Mouse (Mus musculus) MEL (cell line): ENCODE results near the gene Pcp4. TPM values are rescaled to one million over a fixed set of nuclear protein-coding genes. Genes with fewer than 3 reads are reported as not detected.

Source experiments
- DNase-seq: peaks from one replicate; pipeline ENCODE4 v3.0.0; 2011; ENCODE audit warnings: low read depth, low spot score
- H3K27ac ChIP-seq: 2 replicates; pipeline ENCODE4 v1.5.1; 2012; ENCODE audit warnings: low read depth, mild to moderate bottlenecking, control low read depth, low read length, moderate library complexity; ENCODE audit not compliant: control insufficient read depth
- H3K27me3 ChIP-seq, 2 experiments: fragments of 150-350 bp in 1 of 2; sonication (generic) in 1 of 2; 2 replicates each; pipeline ENCODE4 v1.6.1; 2012; ENCODE audit warnings: low read length in 2 of 2, mild to moderate bottlenecking in 2 of 2, improper control_type of control experiment in 1 of 2, moderate library complexity in 1 of 2; ENCODE audit not compliant: insufficient read depth in 2 of 2, control insufficient read depth in 1 of 2
- H3K36me3 ChIP-seq, 2 experiments: 2 replicates each; pipeline ENCODE4 v1.6.1; 2012 to 2014; ENCODE audit warnings: low read length in 2 of 2, improper control_type of control experiment in 1 of 2, inconsistent platforms in 1 of 2, mild to moderate bottlenecking in 1 of 2; ENCODE audit not compliant: insufficient read depth in 2 of 2, control insufficient read depth in 1 of 2
- H3K4me1 ChIP-seq, 2 experiments: fragments of 150-350 bp in 1 of 2; sonication (generic) in 1 of 2; 2 replicates each; pipeline ENCODE4 v1.6.1; 2012; ENCODE audit warnings: low read length in 2 of 2, improper control_type of control experiment in 1 of 2, mild to moderate bottlenecking in 1 of 2; ENCODE audit not compliant: insufficient read depth in 2 of 2, control insufficient read depth in 1 of 2
- H3K4me3 ChIP-seq, 2 experiments: fragments of 150-350 bp in 1 of 2; sonication (generic) in 1 of 2; 2 replicates each; pipeline ENCODE4 v1.5.1; 2012; ENCODE audit warnings: low read depth in 2 of 2, low read length in 2 of 2, mild to moderate bottlenecking in 2 of 2, moderate library complexity in 2 of 2, control low read depth in 1 of 2, improper control_type of control experiment in 1 of 2; ENCODE audit not compliant: control insufficient read depth in 1 of 2, insufficient read depth in 1 of 2
- H3K79me2 ChIP-seq: 2 replicates; pipeline ENCODE4 v1.6.1; 2012; ENCODE audit warnings: mild to moderate bottlenecking, low read length, moderate library complexity; ENCODE audit not compliant: control insufficient read depth, poor library complexity, insufficient read depth
- H3K9ac ChIP-seq: 2 replicates; pipeline ENCODE4 v1.6.1; 2012; ENCODE audit warnings: low read depth, mild to moderate bottlenecking, control low read depth, low read length, moderate library complexity; ENCODE audit not compliant: control insufficient read depth, poor library complexity, severe bottlenecking
- H3K9me3 ChIP-seq: fragments of 150-350 bp; sonication (generic); replicated peaks from 2 replicates; pipeline ENCODE4 v1.6.1; 2012; ENCODE audit warnings: mild to moderate bottlenecking, low read length, improper control_type of control experiment, moderate library complexity; ENCODE audit not compliant: insufficient read depth
- CHD1 ChIP-seq: IDR thresholded peaks from 2 replicates; pipeline ENCODE4 v1.6.1; 2012; ENCODE audit warnings: low read depth, mild to moderate bottlenecking, inconsistent platforms, low read length, improper control_type of control experiment
- CHD2 ChIP-seq: IDR thresholded peaks from 2 replicates; pipeline ENCODE4 v1.6.1; 2011; ENCODE audit warnings: low read length, improper control_type of control experiment
- E2F4 ChIP-seq: IDR thresholded peaks from 2 replicates; pipeline ENCODE4 v1.6.1; 2011; ENCODE audit warnings: low read depth, low read length, improper control_type of control experiment, borderline replicate concordance
- ELF1 ChIP-seq: IDR thresholded peaks from 2 replicates; pipeline ENCODE4 v1.6.1; 2014; ENCODE audit warnings: low read depth, mild to moderate bottlenecking, inconsistent platforms, low read length, improper control_type of control experiment, moderate library complexity
- HCFC1 ChIP-seq: IDR thresholded peaks from 2 replicates; pipeline ENCODE4 v1.6.1; 2012; ENCODE audit warnings: low read depth, mild to moderate bottlenecking, inconsistent platforms, low read length, improper control_type of control experiment, moderate library complexity
- JUND ChIP-seq: IDR thresholded peaks from 2 replicates; pipeline ENCODE4 v1.6.1; 2011; ENCODE audit warnings: low read depth, mild to moderate bottlenecking, improper control_type of control experiment, low read length
- KAT2A ChIP-seq: conservative IDR thresholded peaks from 2 replicates; pipeline ENCODE4 v1.6.1; 2012; ENCODE audit warnings: low read depth, low read length, improper control_type of control experiment, inconsistent platforms
- MYB ChIP-seq: IDR thresholded peaks from 2 replicates; pipeline ENCODE4 v1.6.1; 2011; ENCODE audit warnings: mild to moderate bottlenecking, low read depth, low read length, improper control_type of control experiment
- MYC ChIP-seq: IDR thresholded peaks from 2 replicates; pipeline ENCODE4 v1.6.1; 2011; ENCODE audit warnings: low read depth, mild to moderate bottlenecking, low read length, improper control_type of control experiment, moderate library complexity
- NELFE ChIP-seq: IDR thresholded peaks from 2 replicates; pipeline ENCODE4 v1.6.1; 2011; ENCODE audit warnings: low read depth, low read length, improper control_type of control experiment
- NRF1 ChIP-seq: IDR thresholded peaks from 2 replicates; pipeline ENCODE4 v1.6.1; 2014; ENCODE audit warnings: low read depth, mild to moderate bottlenecking, inconsistent platforms, low read length, improper control_type of control experiment, moderate library complexity; ENCODE audit not compliant: poor library complexity, insufficient read depth, severe bottlenecking
- POLR2A ChIP-seq, 2 experiments: IDR thresholded peaks; 2 replicates each; pipeline ENCODE4 v1.6.1; 2011 to 2012; ENCODE audit warnings: low read length in 2 of 2, mild to moderate bottlenecking in 2 of 2, control low read depth in 1 of 2, improper control_type of control experiment in 1 of 2, low read depth in 1 of 2, moderate library complexity in 1 of 2; ENCODE audit not compliant: control insufficient read depth in 1 of 2, insufficient read depth in 1 of 2, poor library complexity in 1 of 2
- POLR2AphosphoS2 ChIP-seq: IDR thresholded peaks from 2 replicates; pipeline ENCODE4 v1.6.1; 2011; ENCODE audit warnings: low read length, improper control_type of control experiment
- POLR2AphosphoS5 ChIP-seq: IDR thresholded peaks from 2 replicates; pipeline ENCODE4 v1.6.1; 2012; ENCODE audit warnings: low read depth, borderline replicate concordance, mild to moderate bottlenecking, inconsistent platforms, low read length, moderate library complexity, mixed read lengths
- SIN3A ChIP-seq: IDR thresholded peaks from 2 replicates; pipeline ENCODE4 v1.6.1; 2012; ENCODE audit warnings: low read length, improper control_type of control experiment, inconsistent platforms
- TCF12 ChIP-seq: IDR thresholded peaks from 2 replicates; pipeline ENCODE4 v1.6.1; 2014; ENCODE audit warnings: low read depth, mild to moderate bottlenecking, inconsistent platforms, low read length, improper control_type of control experiment, moderate library complexity
- UBTF ChIP-seq: IDR thresholded peaks from 2 replicates; pipeline ENCODE4 v1.6.1; 2012; ENCODE audit warnings: low read depth, mild to moderate bottlenecking, inconsistent platforms, low read length, improper control_type of control experiment, moderate library complexity, borderline replicate concordance; ENCODE audit not compliant: insufficient read depth
- ZMIZ1 ChIP-seq: IDR thresholded peaks from 2 replicates; pipeline ENCODE4 v1.6.1; 2012; ENCODE audit warnings: low read depth, mild to moderate bottlenecking, inconsistent platforms, low read length, improper control_type of control experiment, moderate library complexity
- ZNF384 ChIP-seq: IDR thresholded peaks from 2 replicates; pipeline ENCODE4 v1.6.1; 2012; ENCODE audit warnings: low read depth, mild to moderate bottlenecking, inconsistent platforms, low read length, improper control_type of control experiment
- polyA plus RNA-seq, 2 experiments: library from polyadenylated mRNA; stranded (reverse) in 1 of 2; unstranded in 1 of 2; fragments of >175 nt in 1 of 2; fragments of >200 nt in 1 of 2; gene quantifications; 2 replicates each; pipeline versions ENCODE4 v1.2.1 to v1.2.4; 2012; ENCODE audit warnings: low replicate concordance in 2 of 2, low read depth in 1 of 2; ENCODE audit not compliant: insufficient read length in 2 of 2, insufficient read depth in 1 of 2, missing spikeins in 1 of 2
- total RNA-seq: library from RNA; depleted of rRNA; stranded (reverse); fragments of 300-350 nt; gene quantifications from 2 replicates; pipeline ENCODE4 v1.2.3, GENCODE M21; 2012

Gene Pcp4
- total and polyA plus RNA-seq, 3 experiments, result not detected

GRCm38 (mm10) chr16:96440871-96441270 is 26.5 kb upstream of the Pcp4 start:
- TF ChIP-seq UBTF (no peak), KAT2A (no peak), HCFC1 (no peak), ZNF384 (no peak), ZMIZ1 (no peak), CHD1 (no peak), NRF1 (no peak), POLR2A (IDR thresholded peaks at IDR 0.05; ENCODE audit: control insufficient read depth in 1 of 2, insufficient read depth in 1 of 2, low read depth in 1 of 2, low read length in 2 of 2, poor library complexity in 1 of 2) (no peak), MYC (no peak), ELF1 (no peak), POLR2AphosphoS2 (no peak), POLR2AphosphoS5 (no peak), CHD2 (no peak), JUND (no peak), SIN3A (no peak), TCF12 (no peak)

GRCm38 (mm10) chr16:96441826-96442225 is 25.6 kb upstream of the Pcp4 start:
- no peak for DNase-seq
- no peak overlapping the region for H3K27ac ChIP-seq
- no peak overlapping the region for H3K9ac ChIP-seq
- no peak overlapping the region for H3K4me3 ChIP-seq
- TF ChIP-seq NELFE, result no peak
- TF ChIP-seq E2F4, result no peak
- TF ChIP-seq MYB, result no peak
- no peaks in the 10 kb centered on the region for H3K27me3 ChIP-seq
- H3K9me3 ChIP-seq, result no peaks in the 10 kb centered on the region
- no peaks in the 10 kb centered on the region for H3K4me1 ChIP-seq
- no peaks in the 10 kb centered on the region for H3K36me3 ChIP-seq
- no peaks in the 10 kb centered on the region for H3K79me2 ChIP-seq

More at GRCm38 (mm10) chr16:96440871-96441270, 26.5 kb upstream of the Pcp4 start:
- DNase-seq, result no peak
- H3K36me3 ChIP-seq, result no peaks in the 10 kb centered on the region
- H3K9me3 ChIP-seq, result no peaks in the 10 kb centered on the region
- no peaks in the 10 kb centered on the region for H3K4me1 ChIP-seq
- H3K4me3 ChIP-seq, result no peak overlapping the region
- H3K27ac ChIP-seq, result no peak overlapping the region
- no peaks in the 10 kb centered on the region for H3K79me2 ChIP-seq
- no peak overlapping the region for H3K9ac ChIP-seq
- no peaks in the 10 kb centered on the region for H3K27me3 ChIP-seq
